ENCODE assay signal across 11 mouse cellular contexts in the genomic region with DNA sequence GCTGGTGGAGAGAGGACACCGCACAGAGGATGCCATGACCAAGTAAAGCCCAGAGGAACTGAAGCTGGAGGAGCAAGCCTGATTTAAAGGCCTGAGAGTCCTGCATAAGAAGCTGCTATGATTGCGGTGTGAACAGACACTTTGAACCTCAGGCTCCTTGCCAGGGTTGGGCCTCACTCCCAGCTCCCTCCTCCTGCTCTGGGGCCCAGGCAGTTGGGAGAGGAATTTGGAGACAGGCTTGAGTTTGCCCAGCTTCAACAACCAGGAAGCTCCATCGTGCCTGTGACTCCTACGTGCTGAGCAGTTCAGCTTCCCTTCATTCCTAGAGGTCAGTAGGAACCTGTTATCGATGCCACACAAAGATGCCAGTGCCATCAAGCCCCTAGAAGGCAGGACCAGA. TPM values are rescaled to one million over a fixed set of nuclear protein-coding genes. Genes with fewer than 3 reads are reported as not detected.
DNase-seq lines count a peak whose midpoint lies in the region; ATAC-seq lines count a peak whose summit lies in the region.
"Had no signal": no experiment of that assay in that cellular context is flagged by ENCODE, and none has a peak within 500 bp of the region (broad histone marks: within the 10 kb centered on the region; RNA-seq: fewer than 3 reads in every experiment).

No protein-coding gene starts in this region.

- ATAC-seq in embryonic facial prominence, embryonic 15.5 days (ENCODE audit: insufficient number of reproducible peaks, low FRiP score, low TSS enrichment, low read depth) = no peak; the same call in 1 of the 2 replicates
- no peak for ATAC-seq in CD4-positive, CD25-positive, alpha-beta regulatory T cell, adult 4 months

- no peaks in the 10 kb centered on the region for H3K9me3 ChIP-seq in embryonic facial prominence, embryonic 15.5 days (replicated peaks)
- H3K9me3 ChIP-seq: neural tube, embryonic 13.5 days had no signal

- H3K27ac ChIP-seq in embryonic facial prominence, embryonic 15.5 days (replicated peaks) = peak overlapping the region; percentile 82
- H3K27ac ChIP-seq: neural tube, embryonic 13.5 days had no signal

- WGBS in embryonic facial prominence, embryonic 15.5 days = 55% methylated on average over 5 of the region's 5 CpGs

- H3K4me2 ChIP-seq in embryonic facial prominence, embryonic 15.5 days (replicated peaks) = no peak overlapping the region
- H3K4me2 ChIP-seq: neural tube, embryonic 13.5 days had no signal

- intact Hi-C loops in heart, postnatal 14 days (cut with DNase I) = no loop called here

- H3K36me3 ChIP-seq in embryonic facial prominence, embryonic 15.5 days = no peaks in the 10 kb centered on the region
- H3K36me3 ChIP-seq: neural tube, embryonic 13.5 days had no signal

- peak; percentile 5 for DNase-seq in kidney, adult 11 months
- DNase-seq in kidney, adult 9 months = no peak
- peak; percentile 61 to 76 for DNase-seq in heart, postnatal 14 days
- DNase-seq in lung, postnatal 14 days = peak; percentile 69
- no peak for DNase-seq in right cerebral cortex, postnatal 14 days
- DNase-seq in liver = no peak

- no peak overlapping the region for H3K9ac ChIP-seq in embryonic facial prominence, embryonic 15.5 days
- H3K9ac ChIP-seq: neural tube, embryonic 13.5 days had no signal

- H3K4me1 ChIP-seq in embryonic facial prominence, embryonic 15.5 days = peaks cover 22% of the 10 kb centered on the region
- H3K4me1 ChIP-seq: neural tube, embryonic 13.5 days had no signal

- H3K4me3 ChIP-seq in embryonic facial prominence, embryonic 15.5 days (replicated peaks) = no peak overlapping the region
- H3K4me3 ChIP-seq: neural tube, embryonic 13.5 days had no signal

- no peaks in the 10 kb centered on the region for H3K27me3 ChIP-seq in embryonic facial prominence, embryonic 15.5 days
- H3K27me3 ChIP-seq: CH12.LX; neural tube, embryonic 13.5 days had no signal

RNA-seq across cellular contexts. Expression of a gene that starts 35.7 kb away (rescaled TPM):
- polyA plus RNA-seq in embryonic facial prominence, embryonic 15.5 days (2015; fragmentation: Nextera tagmentation; extraction: Ambion mirVana) = 76.9 and 79.5 TPM in 2 replicates
- total RNA-seq in heart, postnatal 14 days (2021) = 10 to 100 TPM; 40.6 to 46.0 TPM
- not detected for polyA plus RNA-seq in CD4-positive, CD25-positive, alpha-beta regulatory T cell, adult 4 months (2017; shearing (Covaris generic))
- total RNA-seq: CH12.LX; common myeloid progenitor, adult 5-6 weeks had no signal

RNA-seq across cellular contexts. Expression of a gene that starts 45.9 kb away (rescaled TPM):
- polyA plus RNA-seq in embryonic facial prominence, embryonic 15.5 days (2015; fragmentation: Nextera tagmentation; extraction: Ambion mirVana) = 2.6 and 2.9 TPM in 2 replicates
- under 1 TPM; 0.14 to 0.22 TPM for total RNA-seq in heart, postnatal 14 days (2021)
- polyA plus RNA-seq in CD4-positive, CD25-positive, alpha-beta regulatory T cell, adult 4 months (2017; shearing (Covaris generic)) = not detected
- total RNA-seq: CH12.LX; common myeloid progenitor, adult 5-6 weeks had no signal

Comparison
In these comparisons a context has a peak if more than half of its experiments do, and no peak if none do; other contexts are left out.
1. DNase-seq: peak in kidney, adult 11 months (single experiment), heart, postnatal 14 days (2 of 2) and lung, postnatal 14 days (single experiment); none in kidney, adult 9 months (single experiment), right cerebral cortex, postnatal 14 days (single experiment) and liver (single experiment).
2. RNA of a gene that starts 35.7 kb away (polyA plus RNA-seq): 76.9 to 79.5 TPM in embryonic facial prominence, embryonic 15.5 days; not detected in CD4-positive, CD25-positive, alpha-beta regulatory T cell, adult 4 months; every median in the first group is over 10 times any median in the second.